Mouse (Mus musculus) kidney, adult 2 months (tissue): ENCODE measurements around the gene Gm47969. TPM values are rescaled to one million over a fixed set of nuclear protein-coding genes. Genes with fewer than 3 reads are reported as not detected.

Source experiments
- DNase-seq: peaks from one replicate; pipeline ENCODE4 v3.0.0; 2021
- H3K27ac ChIP-seq: fragments of 200-500 bp; 2 replicates; pipeline ENCODE4 v1.5.1; 2012; ENCODE audit warnings: low read depth, low read length, control low read depth, inconsistent platforms; ENCODE audit not compliant: insufficient read depth
- H3K27me3 ChIP-seq: fragments of 200-500 bp; replicated peaks from 2 replicates; pipeline ENCODE4 v1.6.1; 2012; ENCODE audit warnings: mild to moderate bottlenecking, moderate library complexity, low read length, inconsistent platforms; ENCODE audit not compliant: control insufficient read depth, insufficient read depth
- H3K36me3 ChIP-seq: fragments of 200-500 bp; 2 replicates; pipeline ENCODE4 v1.6.1; 2012; ENCODE audit warnings: mild to moderate bottlenecking, moderate library complexity, low read length, inconsistent platforms; ENCODE audit not compliant: control insufficient read depth, insufficient read depth
- H3K4me1 ChIP-seq: fragments of 200-500 bp; 2 replicates; pipeline ENCODE4 v1.6.1; 2011; ENCODE audit warnings: low read length; ENCODE audit not compliant: control insufficient read depth, insufficient read depth
- H3K4me3 ChIP-seq: fragments of 200-500 bp; 2 replicates; pipeline ENCODE4 v1.5.1; 2011; ENCODE audit warnings: mild to moderate bottlenecking, low read depth, low read length, control low read depth; ENCODE audit not compliant: insufficient read depth
- CTCF ChIP-seq: fragments of 200-500 bp; conservative IDR thresholded peaks from 2 replicates; pipeline ENCODE4 v1.5.1; 2011; ENCODE audit warnings: low read depth, mild to moderate bottlenecking, control low read depth, low read length, moderate library complexity, mixed read lengths; ENCODE audit not compliant: insufficient read depth, insufficient read length
- POLR2A ChIP-seq: fragments of 200-500 bp; IDR thresholded peaks from one replicate; pipeline ENCODE4 v1.6.1; 2011; ENCODE audit warnings: low read depth, low read length, control low read depth
- WGBS: fragments of 180-500 bp; shearing (Covaris S2); methylation state at CpG from one replicate; pipeline ENCODE4 v1.1.7; 2018; 5-methylcytosine and 5-hydroxymethylcytosine counted together
- polyA plus RNA-seq: library from polyadenylated mRNA; depleted of rRNA; stranded (reverse); fragments of >200 nt; gene quantifications from 2 replicates; pipeline ENCODE4 v1.2.3, GENCODE M21; 2012; rRNA removed

Gene Gm47969
- polyA plus RNA-seq, 1 experiment, result not detected

DNA sequence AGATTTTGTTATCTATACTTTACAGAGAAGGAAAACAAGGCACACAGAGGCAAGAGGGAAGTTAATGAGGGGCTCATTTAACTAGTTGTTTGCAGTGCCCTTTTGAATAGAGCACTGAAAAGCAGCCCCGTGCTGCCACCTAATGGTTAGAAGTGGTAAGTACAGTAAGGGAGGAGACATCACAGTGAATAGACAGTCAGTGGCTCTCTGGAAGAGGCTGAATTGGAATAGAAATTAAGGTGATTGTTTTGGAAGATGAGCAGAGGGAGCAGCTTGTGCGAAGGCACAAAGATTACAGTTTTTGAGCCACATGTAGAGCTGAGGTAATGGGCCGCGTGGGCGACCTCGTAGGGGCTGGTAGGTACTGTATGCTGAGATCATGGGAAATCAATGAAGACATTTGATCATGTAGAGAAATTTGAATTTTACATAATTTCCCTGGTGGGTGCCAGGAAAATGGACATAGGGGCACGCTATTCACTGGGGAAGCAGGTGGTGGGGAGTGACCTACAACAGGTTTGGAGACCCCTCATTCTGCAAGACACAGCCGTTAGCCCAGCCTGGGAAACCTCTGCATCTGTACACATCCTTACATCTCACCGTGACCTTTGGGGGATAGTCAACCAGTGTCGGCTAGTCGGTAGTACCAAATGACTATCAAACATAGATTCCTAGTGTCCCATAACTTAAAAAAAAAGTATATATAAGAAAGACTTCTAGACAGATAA lies 31.6 kb downstream of the Gm47969 start:
- Histone ChIP-seq H3K36me3 (no peaks in the 10 kb centered on the region), H3K27me3 (no peaks in the 10 kb centered on the region), H3K4me1 (no peaks in the 10 kb centered on the region), H3K4me3 (no peak overlapping the region), H3K27ac (no peak overlapping the region)
- 51% methylated on average over 11 of the region's 11 CpGs for WGBS
- peak; percentile 41 for DNase-seq
- TF ChIP-seq POLR2A (no peak), CTCF (peak; percentile 42; the same call in 1 of the 2 replicates)

DNA sequence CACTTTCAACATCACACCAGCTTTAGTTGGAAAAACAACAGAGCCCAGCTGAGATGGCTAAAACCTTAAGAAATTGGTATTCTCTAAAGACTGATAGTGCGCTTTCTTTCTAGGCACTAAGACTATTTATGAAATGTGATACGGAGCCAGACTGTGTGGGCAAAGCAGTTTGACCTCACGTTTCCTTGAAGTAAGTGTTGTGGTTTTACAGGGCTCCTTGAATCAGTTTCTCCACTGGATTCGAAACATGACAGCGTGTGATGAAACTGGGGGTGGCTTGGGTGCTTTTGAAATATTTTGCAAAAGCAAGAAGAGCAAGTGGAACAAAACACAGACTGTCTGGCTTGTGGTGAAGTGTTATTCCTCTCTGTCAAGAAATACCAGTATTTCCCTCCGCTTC lies 32.3 kb downstream of the Gm47969 start:
- DNase-seq, result no peak
- Histone ChIP-seq H3K36me3 (no peaks in the 10 kb centered on the region), H3K4me1 (no peaks in the 10 kb centered on the region), H3K4me3 (no peak overlapping the region), H3K27ac (no peak overlapping the region), H3K27me3 (no peaks in the 10 kb centered on the region)
- no peak for TF ChIP-seq CTCF
- TF ChIP-seq POLR2A, result no peak
- 73% methylated on average over 6 of the region's 6 CpGs for WGBS

DNA sequence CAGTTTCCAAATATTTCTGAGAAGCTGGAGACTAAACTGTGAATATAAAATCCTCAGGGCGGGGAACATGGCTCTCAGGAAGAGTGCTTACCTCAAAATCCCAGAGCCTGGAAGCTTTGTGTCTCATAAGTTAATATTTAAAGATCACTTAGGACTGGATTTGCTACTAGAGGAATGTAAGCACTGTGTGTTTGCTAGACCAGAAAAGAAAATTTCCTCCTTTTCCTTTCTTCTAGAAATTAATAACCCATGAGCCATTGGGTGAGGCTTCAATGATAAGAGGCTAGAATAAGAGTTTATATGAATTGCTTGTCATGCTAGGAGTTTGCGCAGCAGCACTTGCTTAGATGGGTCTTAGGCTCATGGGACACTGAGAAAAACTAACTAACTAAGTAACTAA lies 40.1 kb downstream of the Gm47969 start:
- no peak for TF ChIP-seq POLR2A
- TF ChIP-seq CTCF, result no peak
- H3K27me3 ChIP-seq, result no peaks in the 10 kb centered on the region
- no peaks in the 10 kb centered on the region for H3K36me3 ChIP-seq
- H3K4me1 ChIP-seq, result peaks cover 5% of the 10 kb centered on the region; the same call in 1 of the 2 replicates
- no peak overlapping the region for H3K4me3 ChIP-seq
- WGBS, result 47% methylated on average over 2 of the region's 2 CpGs
- DNase-seq, result peak; percentile 15
- no peak overlapping the region for H3K27ac ChIP-seq

DNA sequence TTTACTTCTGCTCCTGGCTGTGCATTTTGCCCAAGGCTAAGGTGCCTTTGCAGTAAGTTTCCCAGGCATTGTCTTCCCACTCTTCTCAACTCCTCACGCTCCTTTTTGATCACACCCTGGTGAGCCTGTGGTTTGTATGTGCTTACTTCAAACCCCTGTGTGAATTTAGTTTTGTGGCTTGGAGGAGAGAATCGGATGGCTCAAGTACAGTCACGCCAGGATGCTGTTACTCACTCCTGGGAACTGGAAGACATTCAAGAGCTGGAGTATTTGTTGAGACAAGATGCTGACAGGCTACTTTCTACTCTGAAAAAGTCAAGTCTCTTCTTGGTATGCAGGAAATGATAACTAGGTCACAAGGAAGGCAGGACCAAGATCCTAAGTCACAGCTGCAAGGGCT lies 46.5 kb downstream of the Gm47969 start:
- H3K4me3 ChIP-seq, result no peak overlapping the region
- TF ChIP-seq POLR2A, result no peak
- no peak for TF ChIP-seq CTCF
- no peak overlapping the region for H3K27ac ChIP-seq
- no peak for DNase-seq
- 73% methylated on average over 3 of the region's 3 CpGs for WGBS
- no peaks in the 10 kb centered on the region for H3K27me3 ChIP-seq
- H3K4me1 ChIP-seq, result no peaks in the 10 kb centered on the region
- H3K36me3 ChIP-seq, result no peaks in the 10 kb centered on the region

Other genes with a start within 250 kb of the Gm47969 start
- gene Agfg1, start 205.4 kb upstream of the Gm47969 start, polyA plus RNA-seq, result 33.9 and 37.3 TPM in 2 replicates
- 0.63 and 0.72 TPM in 2 replicates for gene A030005L19Rik, start 131.6 kb upstream of the Gm47969 start, polyA plus RNA-seq
- gene A030014E15Rik, start 120.0 kb upstream of the Gm47969 start, polyA plus RNA-seq, result not detected in 2 replicates
- not detected in 2 replicates for gene Gm6217, start 113.5 kb upstream of the Gm47969 start, polyA plus RNA-seq
- gene A030003K21Rik, start 101.5 kb upstream of the Gm47969 start, polyA plus RNA-seq, result not detected in 2 replicates
- gene Gm7544, start 88.9 kb upstream of the Gm47969 start, polyA plus RNA-seq, result not detected in 2 replicates
- gene Gm47955, start 84.6 kb upstream of the Gm47969 start, polyA plus RNA-seq, result not detected in 2 replicates
- not detected in 2 replicates for gene Gm47959, start 44.4 kb upstream of the Gm47969 start, polyA plus RNA-seq
- gene Slc19a3, start 6.5 kb upstream of the Gm47969 start, polyA plus RNA-seq, result 18.2 and 22.0 TPM in 2 replicates
- gene Krtap28-10, start 2.5 kb upstream of the Gm47969 start, polyA plus RNA-seq, result not detected in 2 replicates
- not detected in 2 replicates for gene A030005K14Rik, start 14.4 kb downstream of the Gm47969 start, polyA plus RNA-seq
- gene Krtap28-13, start 16.0 kb downstream of the Gm47969 start, polyA plus RNA-seq, result not detected in 2 replicates
- 0.12 and 0.27 TPM in 2 replicates for gene Ccl20, start 71.8 kb downstream of the Gm47969 start, polyA plus RNA-seq
- 0.39 and 0.44 TPM in 2 replicates for gene Daw1, start 114.8 kb downstream of the Gm47969 start, polyA plus RNA-seq